Mouse (Mus musculus) cerebellum, adult 2 months (tissue): ENCODE measurements at regions not wholly inside any gene's neighbourhood (a gene's known extent, or its start where the extent isn't known, plus 50 kb on each side); places are given as distances from the start of the nearest gene placed in this dataset.

ENCODE experiments used
- CTCF ChIP-seq: fragments of 200-500 bp; IDR thresholded peaks from 2 replicates; pipeline ENCODE4 v1.5.1; 2011; ENCODE audit warnings: low read depth, mild to moderate bottlenecking, control low read depth, low read length, moderate library complexity, borderline replicate concordance; ENCODE audit not compliant: insufficient read depth
- POLR2A ChIP-seq: fragments of 200-500 bp; IDR thresholded peaks from 2 replicates; pipeline ENCODE4 v1.6.1; 2011; ENCODE audit warnings: low read length, control low read depth, borderline replicate concordance; ENCODE audit not compliant: insufficient read depth

DNA sequence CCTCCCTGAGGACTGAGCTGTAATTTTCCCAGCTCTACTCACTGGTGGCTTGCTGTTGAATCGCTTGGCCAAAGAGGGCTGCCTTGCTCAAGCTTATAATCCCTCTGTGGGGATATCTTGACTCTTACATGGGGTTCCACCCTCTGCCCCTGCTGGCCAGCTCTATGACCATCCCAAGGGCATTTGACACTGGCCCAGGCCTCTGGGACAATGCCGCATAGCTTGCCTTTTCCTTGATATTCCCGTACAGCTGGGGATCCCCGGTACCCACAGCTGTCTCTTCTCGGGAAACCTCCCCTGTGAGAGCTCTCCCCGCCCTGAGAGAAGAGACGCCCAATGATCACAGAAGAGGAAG, 187.9 kb downstream of the Snx10 start:
- TF ChIP-seq CTCF (no peak), POLR2A (no peak)
